ENCODE assay signal across 8 mouse cellular contexts in genomic region chr4:117155792-117156355, GRCm38 (mm10). TPM values are rescaled to one million over a fixed set of nuclear protein-coding genes. Genes with fewer than 3 reads are reported as not detected.
DNase-seq lines count a peak whose midpoint lies in the region; ATAC-seq lines count a peak whose summit lies in the region.

Gene Rps8 (minus strand): TSS chr4:117156243.

- H3K27me3 ChIP-seq in embryonic facial prominence, embryonic 11.5 days (ENCODE audit: control insufficient read depth, insufficient read depth, low read length): no peaks in the 10 kb centered on the region
- H3K27me3 ChIP-seq in limb, embryonic 13.5 days: no peaks in the 10 kb centered on the region
- H3K27me3 ChIP-seq in midbrain, embryonic 16.5 days (ENCODE audit: control insufficient read depth, insufficient read depth, low read depth, low read length): no peaks in the 10 kb centered on the region

- peak within 1 kb of the TSS; percentile 99 for H3K9ac ChIP-seq in embryonic facial prominence, embryonic 11.5 days (replicated peaks; ENCODE audit: low read length)
- H3K9ac ChIP-seq in limb, embryonic 13.5 days: peak within 1 kb of the TSS; percentile 99
- peak within 1 kb of the TSS; percentile 99 for H3K9ac ChIP-seq in midbrain, embryonic 16.5 days (ENCODE audit: low read depth, low read length)

- peak; percentile 95 for ATAC-seq in embryonic facial prominence, embryonic 11.5 days (replicated peaks; ENCODE audit: insufficient number of reproducible peaks, low FRiP score, low TSS enrichment, low read depth)
- ATAC-seq in limb, embryonic 13.5 days (ENCODE audit: low FRiP score, low read depth): peak; percentile 94
- peak; percentile 95 for ATAC-seq in midbrain, embryonic 16.5 days

- peak within 1 kb of the TSS; percentile 86 for H3K4me2 ChIP-seq in embryonic facial prominence, embryonic 11.5 days (ENCODE audit: low read depth, low read length)
- H3K4me2 ChIP-seq in limb, embryonic 13.5 days (replicated peaks): peak within 1 kb of the TSS; percentile 86
- H3K4me2 ChIP-seq in midbrain, embryonic 16.5 days (ENCODE audit: low read length): peak within 1 kb of the TSS; percentile 86

- DNase-seq in layer of hippocampus, adult 11-12 months (ENCODE audit: low spot score): peak; percentile 87
- no peak for DNase-seq in layer of hippocampus, adult 9-10 months (ENCODE audit: low spot score)
- DNase-seq in embryonic facial prominence, embryonic 11.5 days (ENCODE audit: low spot score): peak; percentile 96
- peak; percentile 99 for DNase-seq in heart, adult 11 months
- peak; percentile 90 for DNase-seq in kidney, adult 18-20 months
- peak; percentile 82 to 85 for DNase-seq in spleen, postnatal 10 days (ENCODE audit: low spot score in 2 of 2)

- H3K4me3 ChIP-seq in embryonic facial prominence, embryonic 11.5 days (ENCODE audit: low read depth, low read length): peak within 1 kb of the TSS; percentile 98
- H3K4me3 ChIP-seq in limb, embryonic 13.5 days: peak within 1 kb of the TSS; percentile 76
- H3K4me3 ChIP-seq in midbrain, embryonic 16.5 days (ENCODE audit: low read depth, low read length): peak within 1 kb of the TSS; percentile 94

- no peaks in the 10 kb centered on the region; the same call in 1 of the 2 replicates for H3K4me1 ChIP-seq in embryonic facial prominence, embryonic 11.5 days (ENCODE audit: control insufficient read depth, insufficient read depth, low read length)
- peaks cover 25% of the 10 kb centered on the region for H3K4me1 ChIP-seq in limb, embryonic 13.5 days
- H3K4me1 ChIP-seq in midbrain, embryonic 16.5 days (ENCODE audit: control insufficient read depth, insufficient read depth, low read length): peaks cover 12% of the 10 kb centered on the region

- under 1% methylated on average over 50 of the region's 52 CpGs for WGBS in embryonic facial prominence, embryonic 11.5 days
- WGBS in limb, embryonic 13.5 days: 0% methylated on average over 40 of the region's 52 CpGs
- under 1% methylated on average over 52 of the region's 52 CpGs for WGBS in midbrain, embryonic 16.5 days

- H3K36me3 ChIP-seq in embryonic facial prominence, embryonic 11.5 days (replicated peaks; ENCODE audit: control insufficient read depth, insufficient read depth, low read depth, low read length): peaks cover 21% of the 10 kb centered on the region
- peaks cover 56% of the 10 kb centered on the region for H3K36me3 ChIP-seq in limb, embryonic 13.5 days
- peaks cover 21% of the 10 kb centered on the region for H3K36me3 ChIP-seq in midbrain, embryonic 16.5 days (ENCODE audit: control insufficient read depth, insufficient read depth, low read length)

- H3K27ac ChIP-seq in embryonic facial prominence, embryonic 11.5 days (replicated peaks; ENCODE audit: low read depth, low read length): peak within 1 kb of the TSS; percentile 94
- peak within 1 kb of the TSS; percentile 93 for H3K27ac ChIP-seq in limb, embryonic 13.5 days
- H3K27ac ChIP-seq in midbrain, embryonic 16.5 days (ENCODE audit: low read length): peak within 1 kb of the TSS; percentile 93

- no peaks in the 10 kb centered on the region for H3K9me3 ChIP-seq in embryonic facial prominence, embryonic 11.5 days (replicated peaks; ENCODE audit: control insufficient read depth, low read length)
- H3K9me3 ChIP-seq in limb, embryonic 13.5 days: no peaks in the 10 kb centered on the region
- no peaks in the 10 kb centered on the region for H3K9me3 ChIP-seq in midbrain, embryonic 16.5 days (replicated peaks; ENCODE audit: control insufficient read depth, low read length, poor library complexity, severe bottlenecking)

RNA-seq across cellular contexts. Expression of gene Rps8, which starts in this region (rescaled TPM):
- polyA plus RNA-seq in embryonic facial prominence, embryonic 11.5 days (2014; fragmentation: Nextera tagmentation; extraction: Ambion mirVana): 963 and 976 TPM in 2 replicates
- 885 and 930 TPM in 2 replicates for polyA plus RNA-seq in limb, embryonic 13.5 days (2015; fragmentation: Nextera tagmentation; extraction: Ambion mirVana)
- polyA plus RNA-seq in midbrain, embryonic 16.5 days (2015; fragmentation: Nextera tagmentation; extraction: Ambion mirVana): 381 and 382 TPM in 2 replicates
